Mouse (Mus musculus): Measurements from ENCODE around the gene Fundc1.

GRCm38 (mm10) chrX:17554488-17554887 is 17.6 kb downstream of the Fundc1 start:
- TF ChIP-seq MYOG (IDR thresholded peaks at IDR 0.05; ENCODE audit: control insufficient read depth in 1 of 3, insufficient read depth in 1 of 3, insufficient read length in 2 of 3, low read depth in 2 of 3) (no peak), MAX (IDR thresholded peaks at IDR 0.05; ENCODE audit: low read depth) (no peak), POLR2A (IDR thresholded peaks at IDR 0.05; ENCODE audit: insufficient read length, low read depth) (no peak), E2F4 (IDR thresholded peaks at IDR 0.05; ENCODE audit: insufficient read depth) (no peak), USF1 (IDR thresholded peaks at IDR 0.05; ENCODE audit: low read depth) (no peak), POLR2AphosphoS2 (IDR thresholded peaks at IDR 0.05; ENCODE audit: insufficient read length, low read depth) (no peak), TCF12 (IDR thresholded peaks at IDR 0.05; ENCODE audit: insufficient read depth, poor library complexity, severe bottlenecking) (no peak), CEBPB (IDR thresholded peaks at IDR 0.05; ENCODE audit: insufficient read depth, poor library complexity, severe bottlenecking) (no peak), TCF3 (IDR thresholded peaks at IDR 0.05; ENCODE audit: insufficient read length, low read depth) (no peak), MYOD1 (IDR thresholded peaks at IDR 0.05; ENCODE audit: control insufficient read depth in 1 of 3, insufficient read length in 2 of 3, low read depth in 2 of 3) (no peak), SRF (IDR thresholded peaks at IDR 0.05; ENCODE audit: control insufficient read depth, insufficient read length, low read depth) (no peak), REST (IDR thresholded peaks at IDR 0.05; ENCODE audit: insufficient read depth, insufficient read length) (no peak)

Data from myocyte (in vitro differentiated cells).